Comparison of ENCODE assay signal across 14 mouse cellular contexts in genomic region chr10:64311622-64312292, GRCm38 (mm10).
DNase-seq lines count a peak whose midpoint lies in the region.
"Had no signal": no experiment of that assay in that cellular context is flagged by ENCODE, and none has a peak within 500 bp of the region (broad histone marks: within the 10 kb centered on the region; RNA-seq: fewer than 3 reads in every experiment).

No protein-coding gene starts in this region.

- peak; percentile 6 for DNase-seq in layer of hippocampus, adult 11-12 months (ENCODE audit: low spot score)
- no peak for DNase-seq in layer of hippocampus, postnatal 14 days (ENCODE audit: low spot score in 2 of 2)
- peak; percentile 49 for DNase-seq in right cerebral cortex, adult 18-20 months
- DNase-seq in right cerebral cortex, postnatal 4 days = no peak
- DNase-seq in frontal cortex, postnatal 36 days (ENCODE audit: low spot score in 2 of 2) = peak; percentile 49 to 56
- peak; percentile 65 for DNase-seq in telencephalon, adult 2 months (ENCODE audit: low read depth, low spot score)
- DNase-seq in spleen, postnatal 36 days (ENCODE audit: low spot score in 2 of 2) = no peak
- DNase-seq: adrenal gland, postnatal 14 days; cerebellum, adult 18-20 months; cerebellum, adult 9-11 months; cerebellum, postnatal 36 days; gastrocnemius, postnatal 14 days; heart, adult 2 months; heart, postnatal 14 days had no signal

Comparison
In these comparisons a context has a peak if more than half of its experiments do, and no peak if none do; other contexts are left out.
1. DNase-seq: peak in layer of hippocampus, adult 11-12 months (single experiment), right cerebral cortex, adult 18-20 months (single experiment), frontal cortex, postnatal 36 days (2 of 2) and telencephalon, adult 2 months (single experiment); none in layer of hippocampus, postnatal 14 days (0 of 2), right cerebral cortex, postnatal 4 days (single experiment) and spleen, postnatal 36 days (0 of 2).